Mouse (Mus musculus): ENCODE data around the gene 1700029F12Rik.

- TF ChIP-seq TAL1 (conservative IDR thresholded peaks at IDR 0.05; ENCODE audit: low read depth, low read length): no peak
- TF ChIP-seq GATA1 (IDR thresholded peaks at IDR 0.05; ENCODE audit: borderline replicate concordance, low read length): no peak
- TF ChIP-seq CTCF (IDR thresholded peaks at IDR 0.05; ENCODE audit: low read depth, low read length): peak; percentile 68
Measured at GRCm38 (mm10) chr13:97052667-97053066, 18.5 kb upstream of the 1700029F12Rik start.
